Mouse (Mus musculus): ENCODE data around the gene Gm49405. TPM values are rescaled to one million over a fixed set of nuclear protein-coding genes. Genes with fewer than 3 reads are reported as not detected.

Gm49405 gene
- polyA plus RNA-seq, 1 experiment: 0.05 TPM

DNA sequence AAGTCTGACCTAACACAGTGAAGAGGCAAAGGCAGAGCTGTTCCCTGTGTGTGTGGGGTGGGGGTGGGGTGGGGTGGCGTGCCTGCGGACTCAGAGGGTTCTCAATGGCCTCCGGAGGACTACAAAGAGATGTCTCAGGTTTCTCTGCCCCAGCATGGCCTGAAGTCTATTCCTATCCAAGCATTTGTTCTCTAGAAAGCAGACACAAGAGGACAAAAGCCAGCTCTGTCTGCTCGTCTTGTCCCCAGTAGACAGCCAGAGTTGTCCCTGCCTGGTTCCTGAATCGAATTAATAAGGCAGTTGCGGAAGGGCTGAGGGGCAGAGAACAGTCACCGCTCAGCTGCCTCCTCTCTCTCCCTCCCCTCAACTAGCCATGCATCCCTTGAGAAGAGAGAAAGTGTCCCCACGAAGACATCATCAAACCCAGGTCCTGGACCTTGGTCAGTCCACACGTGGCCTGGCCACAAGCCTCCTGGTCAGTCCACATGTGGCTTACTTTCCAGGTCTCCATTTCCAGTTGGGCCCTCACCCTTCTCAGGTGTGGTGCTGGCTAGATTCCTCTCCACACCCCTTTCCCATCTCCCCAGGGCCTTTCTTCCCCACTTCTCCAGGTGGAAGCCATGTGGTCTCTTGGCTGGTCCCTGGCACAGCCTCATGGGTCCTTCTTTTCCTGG lies 16.8 kb upstream of the Gm49405 start:
- no peaks in the 10 kb centered on the region for H3K27me3 ChIP-seq (ENCODE audit: control insufficient read depth)
- H3K4me3 ChIP-seq (replicated peaks): no peak overlapping the region
- TF ChIP-seq GATA1 (IDR thresholded peaks at IDR 0.05; ENCODE audit: low read length) (no peak), TAL1 (IDR thresholded peaks at IDR 0.05; ENCODE audit: low read length) (no peak)
- H3K9me3 ChIP-seq (ENCODE audit: control insufficient read depth, low read length): peaks cover 3% of the 10 kb centered on the region
- H3K36me3 ChIP-seq (ENCODE audit: control insufficient read depth): peaks cover 2% of the 10 kb centered on the region; the same call in 1 of the 2 replicates
- H3K4me1 ChIP-seq (ENCODE audit: control insufficient read depth): peaks cover 26% of the 10 kb centered on the region

DNA sequence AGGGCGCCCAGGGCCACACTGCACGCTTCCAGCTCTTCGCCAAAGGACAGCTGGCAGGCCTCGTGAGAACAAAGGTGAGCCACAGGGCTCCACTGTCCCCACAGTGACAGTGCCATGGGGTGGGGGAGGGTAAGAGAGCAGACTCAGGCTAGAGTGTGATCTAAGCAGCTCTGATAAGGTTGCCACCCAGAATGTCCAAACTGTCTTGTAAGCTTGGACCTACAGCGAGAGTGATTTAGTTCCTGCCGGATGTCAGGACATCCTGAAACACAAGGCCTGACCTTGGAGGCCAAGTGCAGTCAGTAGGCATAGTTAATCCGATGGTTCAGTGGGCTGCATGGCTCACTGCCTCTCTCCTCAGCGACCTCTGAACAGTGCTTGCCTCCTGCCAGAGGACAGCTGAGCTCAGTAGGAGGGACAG lies 15.2 kb upstream of the Gm49405 start:
- Histone ChIP-seq H3K36me3 (ENCODE audit: control insufficient read depth) (peaks cover 3% of the 10 kb centered on the region; the same call in 1 of the 2 replicates), H3K4me3 (replicated peaks) (no peak overlapping the region), H3K9me3 (ENCODE audit: control insufficient read depth, low read length) (peaks cover 6% of the 10 kb centered on the region), H3K4me1 (ENCODE audit: control insufficient read depth) (peaks cover 23% of the 10 kb centered on the region), H3K27me3 (ENCODE audit: control insufficient read depth) (no peaks in the 10 kb centered on the region)
- TF ChIP-seq TAL1 (IDR thresholded peaks at IDR 0.05; ENCODE audit: low read length) (no peak), GATA1 (IDR thresholded peaks at IDR 0.05; ENCODE audit: low read length) (no peak)

DNA sequence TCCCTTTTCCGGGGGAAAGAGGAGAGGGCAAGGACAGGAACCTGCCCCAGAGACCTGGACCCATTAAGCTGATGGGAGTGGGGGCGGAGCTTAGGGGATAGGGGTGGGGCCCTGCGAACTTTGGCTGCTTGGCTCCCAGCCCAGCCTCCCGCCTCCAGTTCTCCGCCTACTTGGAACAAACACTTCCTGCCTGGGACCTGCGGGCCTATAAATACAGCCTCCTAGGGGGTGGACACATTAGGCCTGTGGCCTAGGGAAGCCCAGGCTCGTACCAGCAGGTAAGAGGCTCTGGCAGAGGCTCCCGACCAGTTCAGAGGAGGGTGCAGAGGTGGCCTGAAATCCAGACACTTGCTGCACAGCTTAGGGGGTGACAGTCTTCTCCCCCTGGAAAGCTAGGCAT lies 14.1 kb upstream of the Gm49405 start, which contains the start of gene Acy3:
Gene Acy3, plus strand, starts transcription at position 237 of the 400 bp plus-strand sequence.
- Histone ChIP-seq H3K27me3 (ENCODE audit: control insufficient read depth) (no peaks in the 10 kb centered on the region), H3K4me3 (replicated peaks) (no peak within 1 kb of the TSS), H3K9me3 (ENCODE audit: control insufficient read depth, low read length) (peaks cover 6% of the 10 kb centered on the region), H3K36me3 (ENCODE audit: control insufficient read depth) (peaks cover 3% of the 10 kb centered on the region; the same call in 1 of the 2 replicates), H3K4me1 (ENCODE audit: control insufficient read depth) (peaks cover 23% of the 10 kb centered on the region)
- TF ChIP-seq TAL1 (IDR thresholded peaks at IDR 0.05; ENCODE audit: low read length) (no peak), GATA1 (IDR thresholded peaks at IDR 0.05; ENCODE audit: low read length) (no peak)

DNA sequence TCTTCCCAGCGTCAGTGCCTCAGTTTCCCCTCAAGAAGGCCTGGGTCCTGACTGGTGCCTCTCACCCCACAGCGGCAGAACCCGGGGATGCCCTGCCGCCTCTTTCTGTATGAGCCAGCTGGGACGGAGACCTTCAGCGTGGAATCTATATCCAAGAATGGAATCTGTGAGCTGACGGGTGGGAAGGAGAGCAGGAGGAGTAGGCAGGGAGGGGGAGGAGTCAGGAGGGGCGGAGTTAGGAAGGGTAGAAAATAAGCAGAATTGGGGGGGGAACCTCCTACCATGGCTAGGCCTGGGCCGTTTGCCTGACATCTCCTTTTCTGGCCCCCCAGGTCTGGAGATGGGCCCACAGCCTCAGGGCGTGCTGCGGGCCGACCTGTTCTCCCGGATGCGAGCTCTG lies 12.4 kb upstream of the Gm49405 start:
- Histone ChIP-seq H3K36me3 (ENCODE audit: control insufficient read depth) (peaks cover 3% of the 10 kb centered on the region; the same call in 1 of the 2 replicates), H3K9me3 (ENCODE audit: control insufficient read depth, low read length) (peaks cover 6% of the 10 kb centered on the region), H3K27me3 (ENCODE audit: control insufficient read depth) (peaks cover 4% of the 10 kb centered on the region; the same call in 1 of the 2 replicates), H3K4me3 (replicated peaks) (no peak overlapping the region), H3K4me1 (ENCODE audit: control insufficient read depth) (peaks cover 23% of the 10 kb centered on the region)
- TF ChIP-seq TAL1 (IDR thresholded peaks at IDR 0.05; ENCODE audit: low read length) (no peak), GATA1 (IDR thresholded peaks at IDR 0.05; ENCODE audit: low read length) (no peak)

DNA sequence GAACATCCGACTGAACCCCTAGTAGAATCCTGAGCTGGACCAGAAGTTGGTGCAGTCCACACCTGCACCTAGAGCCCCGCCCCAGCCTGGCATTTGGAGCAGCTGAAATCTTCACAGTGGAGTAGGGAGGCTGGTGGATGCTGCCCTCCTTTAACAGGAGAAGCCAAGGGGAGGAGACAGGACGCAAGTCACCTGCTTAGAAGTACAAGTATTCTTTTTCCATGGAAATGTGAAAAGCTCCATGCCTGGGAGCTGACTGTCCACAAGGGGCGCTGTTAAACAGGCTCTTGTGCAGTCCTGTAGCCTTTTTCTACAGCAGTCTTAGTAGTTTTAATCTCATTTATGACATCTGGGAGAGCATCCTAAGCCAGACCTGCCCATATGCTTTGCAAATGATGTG lies 11.7 kb upstream of the Gm49405 start:
- TF ChIP-seq TAL1 (IDR thresholded peaks at IDR 0.05; ENCODE audit: low read length) (no peak), GATA1 (IDR thresholded peaks at IDR 0.05; ENCODE audit: low read length) (no peak)
- Histone ChIP-seq H3K9me3 (ENCODE audit: control insufficient read depth, low read length) (peaks cover 6% of the 10 kb centered on the region), H3K4me1 (ENCODE audit: control insufficient read depth) (peaks cover 23% of the 10 kb centered on the region)

DNA sequence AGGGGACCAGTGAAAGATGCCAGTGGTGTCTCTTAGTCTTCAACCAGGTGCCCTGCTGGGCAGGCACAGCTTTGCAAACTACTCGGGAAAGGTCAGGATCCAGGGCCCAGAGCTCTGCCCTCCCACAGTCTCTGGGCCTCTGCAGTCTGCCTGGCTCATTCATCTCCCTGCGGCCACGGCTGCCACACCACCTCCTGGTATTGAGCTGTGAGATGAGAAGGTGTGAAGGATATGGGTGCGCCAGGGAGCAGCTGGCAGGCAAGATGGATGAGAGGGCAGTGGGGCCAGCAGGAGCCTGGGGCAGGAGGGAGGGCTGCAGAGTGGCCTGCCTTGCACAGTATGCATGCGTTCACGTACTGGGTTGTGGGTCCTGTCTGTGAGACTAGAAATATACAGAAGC lies 9.6 kb upstream of the Gm49405 start:
- peaks cover 15% of the 10 kb centered on the region for H3K4me1 ChIP-seq (ENCODE audit: control insufficient read depth)
- H3K27me3 ChIP-seq (ENCODE audit: control insufficient read depth): peaks cover 4% of the 10 kb centered on the region; the same call in 1 of the 2 replicates
- H3K36me3 ChIP-seq (ENCODE audit: control insufficient read depth): peaks cover 3% of the 10 kb centered on the region; the same call in 1 of the 2 replicates
- TF ChIP-seq TAL1 (IDR thresholded peaks at IDR 0.05; ENCODE audit: low read length): no peak
- TF ChIP-seq GATA1 (IDR thresholded peaks at IDR 0.05; ENCODE audit: low read length): no peak
- H3K4me3 ChIP-seq (replicated peaks): no peak overlapping the region
- peaks cover 6% of the 10 kb centered on the region for H3K9me3 ChIP-seq (ENCODE audit: control insufficient read depth, low read length)

More for the DNA sequence above, 11.7 kb upstream of the Gm49405 start:
- Histone ChIP-seq H3K27me3 (ENCODE audit: control insufficient read depth) (peaks cover 4% of the 10 kb centered on the region; the same call in 1 of the 2 replicates), H3K36me3 (ENCODE audit: control insufficient read depth) (peaks cover 3% of the 10 kb centered on the region; the same call in 1 of the 2 replicates), H3K4me3 (replicated peaks) (no peak overlapping the region)

DNA sequence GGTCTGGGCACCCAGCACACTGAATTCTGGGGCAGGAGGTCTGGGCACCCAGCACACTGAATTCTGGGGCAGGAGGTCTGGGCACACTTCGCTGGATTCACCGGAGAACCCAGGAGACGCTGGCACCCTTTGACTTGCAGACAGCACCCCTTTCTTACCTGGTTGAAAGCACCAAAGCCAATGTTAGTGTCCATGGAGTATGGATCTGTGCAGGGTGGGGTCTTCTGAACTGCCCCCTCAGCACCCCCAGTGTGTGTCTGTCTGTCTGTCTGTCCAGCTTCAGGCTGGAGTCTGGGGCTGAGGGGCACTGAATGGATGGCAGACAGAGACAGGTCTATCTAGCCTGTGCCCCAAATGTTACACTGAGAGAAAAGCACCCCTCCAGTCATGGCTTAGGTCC lies 8.9 kb upstream of the Gm49405 start:
- peaks cover 9% of the 10 kb centered on the region; the same call in 1 of the 2 replicates for H3K4me1 ChIP-seq (ENCODE audit: control insufficient read depth)
- peaks cover 4% of the 10 kb centered on the region; the same call in 1 of the 2 replicates for H3K27me3 ChIP-seq (ENCODE audit: control insufficient read depth)
- H3K4me3 ChIP-seq (replicated peaks): no peak overlapping the region
- H3K9me3 ChIP-seq (ENCODE audit: control insufficient read depth, low read length): peaks cover 6% of the 10 kb centered on the region
- TF ChIP-seq TAL1 (IDR thresholded peaks at IDR 0.05; ENCODE audit: low read length) (no peak), GATA1 (IDR thresholded peaks at IDR 0.05; ENCODE audit: low read length) (no peak)
- H3K36me3 ChIP-seq (ENCODE audit: control insufficient read depth): peaks cover 3% of the 10 kb centered on the region; the same call in 1 of the 2 replicates

DNA sequence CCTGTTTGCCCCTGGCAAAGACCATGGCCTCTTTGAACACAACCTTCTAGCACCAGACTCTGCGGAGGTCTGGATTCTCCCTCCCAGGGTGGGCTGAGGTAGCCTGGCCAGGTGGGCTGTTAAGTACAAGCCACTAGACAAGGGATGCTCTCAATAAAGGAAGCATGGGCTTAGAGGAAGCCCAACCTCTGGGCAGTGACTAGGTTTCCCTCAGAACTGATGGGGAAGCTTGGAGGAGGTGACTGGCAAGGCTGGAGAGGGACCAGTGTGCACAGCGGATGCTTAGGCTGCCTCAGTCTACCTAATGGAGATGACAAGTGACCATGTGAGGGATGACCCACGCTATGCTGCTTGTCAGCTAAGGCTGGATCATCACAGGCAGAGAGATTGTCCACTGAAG lies 8.5 kb upstream of the Gm49405 start:
- Histone ChIP-seq H3K9me3 (ENCODE audit: control insufficient read depth, low read length) (peaks cover 6% of the 10 kb centered on the region), H3K36me3 (ENCODE audit: control insufficient read depth) (peaks cover 3% of the 10 kb centered on the region; the same call in 1 of the 2 replicates), H3K27me3 (ENCODE audit: control insufficient read depth) (peaks cover 4% of the 10 kb centered on the region; the same call in 1 of the 2 replicates), H3K4me1 (ENCODE audit: control insufficient read depth) (peaks cover 5% of the 10 kb centered on the region; the same call in 1 of the 2 replicates), H3K4me3 (replicated peaks) (no peak overlapping the region)
- TF ChIP-seq TAL1 (IDR thresholded peaks at IDR 0.05; ENCODE audit: low read length) (no peak), GATA1 (IDR thresholded peaks at IDR 0.05; ENCODE audit: low read length) (no peak)

DNA sequence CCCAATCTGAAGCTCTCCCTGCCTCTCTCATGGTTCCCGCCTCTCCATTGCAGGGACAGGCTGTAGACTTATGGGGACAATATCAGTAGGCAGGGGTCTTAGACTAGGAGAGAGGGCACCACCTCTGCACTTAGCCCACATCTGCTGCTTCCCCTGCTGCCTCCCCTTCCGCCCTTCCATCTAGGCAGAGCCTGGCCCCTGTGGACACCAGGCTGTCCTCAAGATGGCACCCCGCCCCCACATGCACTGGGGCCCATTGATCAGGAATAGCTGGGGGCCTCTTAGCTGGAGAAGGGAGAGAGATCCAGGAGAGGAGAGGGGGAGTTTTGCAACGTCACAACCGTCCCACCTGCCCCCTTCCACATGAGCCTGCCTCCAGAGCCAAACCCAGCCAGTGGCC lies 8.0 kb upstream of the Gm49405 start, which contains the start of gene Tbx10:
Gene Tbx10, plus strand, starts transcription at position 337 of the 400 bp plus-strand sequence.
- TF ChIP-seq GATA1 (IDR thresholded peaks at IDR 0.05; ENCODE audit: low read length) (no peak), TAL1 (IDR thresholded peaks at IDR 0.05; ENCODE audit: low read length) (no peak)
- H3K9me3 ChIP-seq (ENCODE audit: control insufficient read depth, low read length): peaks cover 6% of the 10 kb centered on the region
- no peak within 1 kb of the TSS for H3K4me3 ChIP-seq (replicated peaks)
- H3K27me3 ChIP-seq (ENCODE audit: control insufficient read depth): peaks cover 4% of the 10 kb centered on the region; the same call in 1 of the 2 replicates
- H3K4me1 ChIP-seq (ENCODE audit: control insufficient read depth): 0 out of 2 replicates have a peak, but pooled peaks cover 3% of the 10 kb centered on the region
- H3K36me3 ChIP-seq (ENCODE audit: control insufficient read depth): peaks cover 3% of the 10 kb centered on the region; the same call in 1 of the 2 replicates
